Mouse (Mus musculus) frontal cortex, adult 2 months (tissue): ENCODE results near the gene Rsad2. TPM values are rescaled to one million over a fixed set of nuclear protein-coding genes. Genes with fewer than 3 reads are reported as not detected.

Source experiments
- DNase-seq, 2 experiments: peaks; one replicate each; pipeline ENCODE4 v3.0.0; 2022; ENCODE audit warnings: low spot score in 1 of 2; ENCODE audit errors: extremely low spot score in 1 of 2
- polyA plus RNA-seq: library from polyadenylated mRNA; depleted of rRNA; stranded (reverse); fragments of >200 nt; gene quantifications from 2 replicates; pipeline ENCODE4 v1.2.3, GENCODE M21; 2012; rRNA removed

The Rsad2 gene
- polyA plus RNA-seq, 1 experiment = 1.2 TPM

- no peak for DNase-seq
Observed at GRCm38 (mm10) chr12:26403372-26404125, 52.7 kb downstream of the Rsad2 start.

GRCm38 (mm10) chr12:26401696-26402470 lies 54.4 kb downstream of the Rsad2 start:
- no peak for DNase-seq

DNA sequence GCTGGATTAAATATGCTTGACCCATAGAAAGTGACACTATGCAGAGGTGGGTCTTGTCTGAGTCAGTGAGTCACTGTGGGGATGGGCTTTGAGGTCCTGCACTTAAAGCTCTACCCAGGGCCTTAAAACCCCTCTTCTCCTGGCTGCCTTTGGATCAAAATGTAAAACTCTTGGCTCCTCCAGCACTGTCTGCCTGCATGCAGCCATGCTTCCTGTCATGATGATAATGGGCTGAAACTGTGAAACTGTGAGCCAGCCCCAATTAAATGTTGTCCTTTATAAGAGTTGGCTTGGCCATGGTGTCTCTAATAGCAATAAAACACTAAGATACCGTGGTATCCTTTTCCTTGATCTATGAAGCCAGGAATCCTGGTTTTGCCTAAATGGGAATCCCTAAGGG lies 55.0 kb downstream of the Rsad2 start:
- no peak for DNase-seq

- DNase-seq = no peak
Observed at GRCm38 (mm10) chr12:26400762-26401161, 55.5 kb downstream of the Rsad2 start.

DNA sequence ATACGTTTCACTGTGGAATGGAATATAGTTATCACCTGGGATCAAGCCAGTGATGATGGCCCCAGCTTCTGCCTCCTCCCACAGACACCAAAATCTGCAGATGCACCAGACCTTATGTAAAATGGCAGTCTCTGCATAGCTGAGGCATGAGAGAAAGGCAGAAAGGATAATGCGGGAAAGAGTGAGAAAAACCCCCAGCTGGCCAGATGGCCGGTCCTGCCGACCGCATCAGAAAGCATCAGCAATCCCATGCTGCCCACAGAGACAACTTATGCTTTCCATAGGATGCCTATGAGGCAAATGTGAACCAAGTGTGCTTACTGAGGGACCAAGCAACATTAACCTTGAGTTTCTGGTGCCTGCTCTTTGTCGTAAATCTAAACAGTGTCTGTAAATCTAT lies 56.9 kb downstream of the Rsad2 start:
- DNase-seq = peak in 1 of 2 experiments; percentile 65

DNA sequence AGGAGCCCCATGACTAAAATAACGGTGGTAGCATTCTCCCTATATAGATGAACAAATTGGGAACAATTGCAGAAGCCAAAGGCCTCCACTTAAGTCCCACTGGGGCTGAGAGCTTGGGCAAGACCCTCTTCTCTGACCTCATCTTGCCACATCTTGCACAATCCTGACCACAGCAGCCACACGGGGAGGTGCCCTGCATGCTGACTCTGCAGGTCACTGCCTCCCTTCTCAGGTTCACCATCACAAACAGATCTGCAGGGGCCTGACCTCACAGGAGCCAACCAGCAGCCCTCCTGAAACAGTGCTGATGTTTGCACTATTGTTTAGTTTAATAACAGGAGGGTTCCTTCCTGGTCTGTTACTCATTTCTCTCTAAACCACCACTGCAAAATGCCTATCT lies 57.7 kb downstream of the Rsad2 start:
- DNase-seq = no peak

- no peak for DNase-seq
Observed at GRCm38 (mm10) chr12:26394485-26395470, 61.5 kb downstream of the Rsad2 start.

- peak in 1 of 2 experiments; percentile 61 for DNase-seq
Observed at GRCm38 (mm10) chr12:26393291-26393690, 63.0 kb downstream of the Rsad2 start.

Other genes starting within 250 kb of the Rsad2 start
- 15.6 and 16.1 TPM in 2 replicates for gene Rnf144a, start 41.2 kb downstream of the Rsad2 start, polyA plus RNA-seq
- gene Cmpk2, start 12.8 kb upstream of the Rsad2 start, polyA plus RNA-seq = 12.6 and 14.8 TPM in 2 replicates